Mouse (Mus musculus): ENCODE measurements at regions not wholly inside any gene's neighbourhood (a gene's known extent, or its start where the extent isn't known, plus 50 kb on each side); places are given as distances from the start of the nearest gene placed in this dataset.

DNA sequence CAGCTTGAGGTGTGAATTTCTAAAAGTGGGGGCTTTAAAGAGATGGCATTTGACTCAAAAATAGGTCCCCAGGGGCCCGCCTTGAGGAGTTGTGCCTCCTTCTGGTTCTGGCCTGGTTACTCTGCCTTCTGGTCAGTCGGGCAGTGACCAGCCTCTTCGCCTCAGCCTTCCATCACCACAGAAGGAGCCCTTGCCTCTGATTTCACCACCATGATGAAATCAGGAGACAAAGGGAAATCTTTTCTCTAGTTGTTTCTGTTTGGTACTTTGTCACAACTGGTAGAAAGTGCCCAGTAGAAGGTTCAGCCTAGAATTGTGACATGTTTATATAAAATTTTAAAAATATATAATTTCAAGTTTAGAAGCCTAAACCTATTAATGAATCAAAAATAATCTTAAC, 492.0 kb downstream of the Zfp704 start:
- TF ChIP-seq CTCF (IDR thresholded peaks at IDR 0.05; ENCODE audit: borderline replicate concordance, control insufficient read depth, extremely low read depth, insufficient read depth, low read length, poor library complexity) (no peak), POLR2A (IDR thresholded peaks at IDR 0.05; ENCODE audit: control insufficient read depth, extremely low read depth, insufficient read depth, low read length, poor library complexity) (no peak)

Measured in thymus, adult 2 months (tissue).